Mouse (Mus musculus): Measurements from ENCODE around the gene Fbxo41. TPM values are rescaled to one million over a fixed set of nuclear protein-coding genes. Genes with fewer than 3 reads are reported as not detected.

The Fbxo41 gene
- 11.4 and 11.5 TPM in 2 replicates for polyA plus RNA-seq (2015; fragmentation: Nextera tagmentation; extraction: Ambion mirVana)

DNA sequence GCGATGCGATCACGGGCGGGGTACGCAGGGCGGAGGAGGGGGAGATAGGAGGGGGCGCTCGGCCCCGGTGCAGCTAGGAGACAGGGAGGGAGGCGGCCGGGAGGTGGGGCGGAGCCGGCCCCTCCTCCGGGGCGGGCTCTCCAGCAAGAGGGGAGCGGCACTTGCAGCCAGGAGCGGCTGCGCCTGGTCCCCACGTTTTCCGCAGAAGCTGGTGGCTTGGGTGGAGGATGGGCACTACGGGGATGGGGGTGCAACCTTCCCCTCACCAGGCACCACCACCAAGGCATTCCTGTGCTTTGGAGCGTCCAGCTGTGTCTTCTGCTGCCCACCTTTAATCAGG lies at the start of gene Fbxo41:
Gene Fbxo41, minus strand, starts transcription at position 84 of the 340 bp plus-strand sequence.
- peak within 1 kb of the TSS; percentile 87 for H3K27ac ChIP-seq
- no peaks in the 10 kb centered on the region for H3K27me3 ChIP-seq (replicated peaks)
- peak within 1 kb of the TSS; percentile 94 for H3K9ac ChIP-seq
- H3K36me3 ChIP-seq (replicated peaks): no peaks in the 10 kb centered on the region
- peak; percentile 86 for ATAC-seq (replicated peaks)
- whole genome bisulfite sequencing: under 1% methylated on average over 20 of the region's 22 CpGs
- H3K9me3 ChIP-seq: no peaks in the 10 kb centered on the region
- peaks cover 22% of the 10 kb centered on the region for H3K4me1 ChIP-seq
- H3K4me3 ChIP-seq: peak within 1 kb of the TSS; percentile 90
- peak within 1 kb of the TSS; percentile 77 for H3K4me2 ChIP-seq

DNA sequence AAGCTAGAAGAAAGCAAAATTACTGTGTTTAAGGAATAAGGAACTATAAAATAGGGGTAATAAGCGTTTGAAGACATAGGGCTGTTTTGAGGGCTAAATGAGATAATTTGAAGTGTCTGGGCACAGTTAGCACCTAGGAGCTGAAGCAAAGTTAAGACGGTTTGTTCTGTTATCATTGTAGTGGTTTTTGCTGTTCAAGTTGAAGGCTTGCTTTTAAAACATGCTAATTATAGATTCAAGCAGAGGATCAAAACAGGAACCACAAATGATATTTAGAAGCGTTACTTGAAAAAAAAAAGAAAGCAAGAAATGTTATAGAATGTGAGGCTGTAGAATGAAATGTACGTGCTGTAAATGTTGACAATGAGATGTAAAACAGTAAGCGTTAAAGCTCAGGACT lies 44.8 kb upstream of the Fbxo41 start:
- no peaks in the 10 kb centered on the region for H3K9me3 ChIP-seq
- no peaks in the 10 kb centered on the region for H3K36me3 ChIP-seq (replicated peaks)
- H3K4me1 ChIP-seq: no peaks in the 10 kb centered on the region
- H3K4me3 ChIP-seq: no peak overlapping the region
- H3K27me3 ChIP-seq (replicated peaks): no peaks in the 10 kb centered on the region
- no peak overlapping the region for H3K9ac ChIP-seq
- 88% methylated on average over 5 of the region's 5 CpGs for WGBS
- no peak overlapping the region for H3K27ac ChIP-seq
- H3K4me2 ChIP-seq: no peak overlapping the region
- no peak for ATAC-seq (replicated peaks)

- WGBS: 69% methylated on average over 13 of the region's 13 CpGs
- H3K9ac ChIP-seq: no peak overlapping the region
- no peaks in the 10 kb centered on the region for H3K9me3 ChIP-seq
- H3K27ac ChIP-seq: no peak overlapping the region
- H3K4me2 ChIP-seq: no peak overlapping the region
- H3K36me3 ChIP-seq (replicated peaks): no peaks in the 10 kb centered on the region
- no peak for ATAC-seq (replicated peaks)
- no peaks in the 10 kb centered on the region for H3K4me1 ChIP-seq
- H3K4me3 ChIP-seq: no peak overlapping the region
- no peaks in the 10 kb centered on the region for H3K27me3 ChIP-seq (replicated peaks)
Measured at GRCm38 (mm10) chr6:85544251-85544881, 41.6 kb upstream of the Fbxo41 start.

GRCm38 (mm10) chr6:85543351-85544175 lies 40.8 kb upstream of the Fbxo41 start:
- H3K36me3 ChIP-seq (replicated peaks): no peaks in the 10 kb centered on the region
- H3K4me1 ChIP-seq: no peaks in the 10 kb centered on the region
- H3K27me3 ChIP-seq (replicated peaks): no peaks in the 10 kb centered on the region
- no peak for ATAC-seq (replicated peaks)
- H3K9me3 ChIP-seq: no peaks in the 10 kb centered on the region
- H3K4me3 ChIP-seq: no peak overlapping the region
- H3K9ac ChIP-seq: no peak overlapping the region
- H3K27ac ChIP-seq: no peak overlapping the region
- no peak overlapping the region for H3K4me2 ChIP-seq
- 78% methylated on average over 10 of the region's 10 CpGs for WGBS

DNA sequence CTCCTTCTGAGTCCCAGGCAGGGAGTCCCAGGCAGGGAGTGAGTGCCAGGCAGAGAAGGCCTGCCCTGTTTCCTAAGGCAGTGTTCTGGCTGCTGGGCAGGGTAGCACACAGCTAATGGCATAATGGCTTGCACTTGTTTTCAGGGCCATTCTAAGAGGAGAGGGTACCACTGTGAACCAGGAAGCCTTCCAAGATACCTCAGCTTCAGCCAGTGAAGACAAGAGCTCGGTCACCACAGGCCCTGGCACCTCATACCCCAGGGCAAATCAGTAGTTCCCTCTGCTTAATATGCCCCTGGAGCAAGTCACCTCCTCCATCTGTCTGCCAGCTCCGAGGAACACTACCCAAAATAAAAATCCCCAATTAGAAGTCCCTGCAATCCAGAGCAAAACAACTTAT lies 20.0 kb upstream of the Fbxo41 start:
- peaks cover 9% of the 10 kb centered on the region for H3K4me1 ChIP-seq
- H3K9me3 ChIP-seq: no peaks in the 10 kb centered on the region
- no peaks in the 10 kb centered on the region for H3K27me3 ChIP-seq (replicated peaks)
- no peaks in the 10 kb centered on the region for H3K36me3 ChIP-seq (replicated peaks)
- H3K27ac ChIP-seq: no peak overlapping the region
- ATAC-seq (replicated peaks): no peak
- no peak overlapping the region for H3K4me3 ChIP-seq
- no peak overlapping the region for H3K4me2 ChIP-seq
- WGBS: 73% methylated on average over 2 of the region's 2 CpGs
- H3K9ac ChIP-seq: no peak overlapping the region

DNA sequence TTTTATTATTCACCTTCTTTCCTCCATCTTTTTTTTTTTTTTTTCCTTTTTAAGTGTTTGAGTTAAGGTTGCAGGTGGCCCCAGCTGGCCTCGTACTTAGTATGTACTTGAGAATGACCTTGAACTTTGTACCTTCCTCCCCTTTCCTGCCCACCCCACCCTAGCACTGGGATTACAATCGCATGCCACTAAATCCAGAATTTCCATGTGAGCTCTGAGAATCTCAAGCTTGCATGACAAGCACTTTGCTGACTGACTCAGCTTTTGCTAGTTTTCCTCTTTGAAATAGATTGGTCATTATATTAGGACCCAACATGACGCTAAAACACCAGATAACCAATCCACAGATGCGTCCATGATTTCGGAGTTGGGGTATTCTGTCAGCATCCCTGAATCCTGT lies 19.2 kb upstream of the Fbxo41 start:
- no peak overlapping the region for H3K4me2 ChIP-seq
- WGBS: 90% methylated on average over 5 of the region's 5 CpGs

DNA sequence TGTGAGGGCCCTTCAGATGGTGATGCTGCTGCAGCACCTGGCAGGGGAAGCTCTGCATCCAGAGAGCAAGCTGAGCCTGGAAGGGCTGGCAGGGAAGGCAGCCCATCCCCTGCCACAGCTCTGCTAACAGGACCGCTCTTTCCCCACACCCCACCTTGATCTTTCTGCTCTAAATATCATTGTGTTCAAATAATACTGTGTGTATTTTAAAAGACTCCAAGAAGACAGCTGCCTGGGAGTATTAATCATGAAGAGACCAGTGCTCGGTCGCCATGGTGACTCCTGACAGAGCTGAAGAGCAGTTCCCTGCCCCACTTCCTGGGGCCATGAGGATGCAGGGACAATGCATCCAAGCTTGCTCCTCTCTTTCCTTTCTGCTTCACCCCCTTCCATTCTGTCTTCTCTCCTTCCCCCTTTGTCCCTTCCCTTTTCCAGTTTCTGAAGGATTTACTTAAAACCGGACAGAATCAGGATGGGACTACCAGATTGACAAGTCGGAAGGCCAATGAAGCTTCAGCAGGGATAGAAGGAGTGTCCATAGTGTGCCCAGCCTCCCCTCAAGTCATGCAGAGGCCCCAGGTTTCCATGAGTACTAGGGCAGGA lies 15.4 kb upstream of the Fbxo41 start:
- Histone ChIP-seq H3K9me3 (no peaks in the 10 kb centered on the region), H3K4me1 (peaks cover 21% of the 10 kb centered on the region), H3K27me3 (replicated peaks) (peaks cover 24% of the 10 kb centered on the region), H3K4me2 (peak overlapping the region; percentile 28), H3K9ac (no peak overlapping the region), H3K27ac (peak overlapping the region; percentile 80), H3K4me3 (no peak overlapping the region), H3K36me3 (replicated peaks) (no peaks in the 10 kb centered on the region)
- 21% methylated on average over 5 of the region's 5 CpGs for WGBS
- ATAC-seq (replicated peaks): peak; percentile 82

More for the DNA sequence above, 19.2 kb upstream of the Fbxo41 start:
- Histone ChIP-seq H3K4me1 (peaks cover 12% of the 10 kb centered on the region), H3K9me3 (no peaks in the 10 kb centered on the region), H3K36me3 (replicated peaks) (no peaks in the 10 kb centered on the region), H3K27ac (no peak overlapping the region), H3K4me3 (no peak overlapping the region), H3K9ac (no peak overlapping the region), H3K27me3 (replicated peaks) (no peaks in the 10 kb centered on the region)
- no peak for ATAC-seq (replicated peaks)

- Histone ChIP-seq H3K4me3 (no peak overlapping the region), H3K4me2 (no peak overlapping the region), H3K9ac (no peak overlapping the region), H3K36me3 (replicated peaks) (no peaks in the 10 kb centered on the region), H3K4me1 (peaks cover 42% of the 10 kb centered on the region), H3K27me3 (replicated peaks) (peaks cover 47% of the 10 kb centered on the region), H3K9me3 (no peaks in the 10 kb centered on the region), H3K27ac (no peak overlapping the region)
- ATAC-seq (replicated peaks): no peak
- WGBS: 73% methylated on average over 4 of the region's 4 CpGs
Measured at GRCm38 (mm10) chr6:85515941-85516340, 13.1 kb upstream of the Fbxo41 start.

- peak; percentile 67 for ATAC-seq (replicated peaks)
- peak within 1 kb of the TSS; percentile 48 for H3K4me3 ChIP-seq
- H3K27me3 ChIP-seq (replicated peaks): peaks cover 60% of the 10 kb centered on the region
- no peaks in the 10 kb centered on the region for H3K9me3 ChIP-seq
- peaks cover 39% of the 10 kb centered on the region for H3K4me1 ChIP-seq
- under 1% methylated on average over 38 of the region's 38 CpGs for WGBS
- no peak within 1 kb of the TSS for H3K27ac ChIP-seq
- no peaks in the 10 kb centered on the region for H3K36me3 ChIP-seq (replicated peaks)
- peak within 1 kb of the TSS; percentile 34 for H3K9ac ChIP-seq
- H3K4me2 ChIP-seq: peak within 1 kb of the TSS; percentile 94
Measured at GRCm38 (mm10) chr6:85513531-85513910, 10.7 kb upstream of the Fbxo41 start, which contains the start of gene Egr4. Gene Egr4, minus strand, starts transcription at chr6:85513589.

GRCm38 (mm10) chr6:85512577-85513530 lies 10.1 kb upstream of the Fbxo41 start:
- H3K4me3 ChIP-seq: peak overlapping the region; percentile 48
- H3K9me3 ChIP-seq: no peaks in the 10 kb centered on the region
- WGBS: under 1% methylated on average over 77 of the region's 90 CpGs
- peak overlapping the region; percentile 34; the same call in 1 of the 2 replicates for H3K9ac ChIP-seq
- peak overlapping the region; percentile 94 for H3K4me2 ChIP-seq
- H3K36me3 ChIP-seq (replicated peaks): no peaks in the 10 kb centered on the region
- peaks cover 32% of the 10 kb centered on the region for H3K4me1 ChIP-seq
- H3K27ac ChIP-seq: no peak overlapping the region
- H3K27me3 ChIP-seq (replicated peaks): peaks cover 60% of the 10 kb centered on the region
- ATAC-seq (replicated peaks): peak; percentile 32

- H3K9ac ChIP-seq: no peak overlapping the region
- peaks cover 30% of the 10 kb centered on the region for H3K4me1 ChIP-seq
- peak overlapping the region; percentile 48 for H3K4me3 ChIP-seq
- no peak overlapping the region for H3K27ac ChIP-seq
- H3K4me2 ChIP-seq: peak overlapping the region; percentile 94
- no peak for ATAC-seq (replicated peaks)
- WGBS: 2% methylated on average over 32 of the region's 36 CpGs
- H3K9me3 ChIP-seq: no peaks in the 10 kb centered on the region
- peaks cover 60% of the 10 kb centered on the region for H3K27me3 ChIP-seq (replicated peaks)
- H3K36me3 ChIP-seq (replicated peaks): no peaks in the 10 kb centered on the region
Measured at GRCm38 (mm10) chr6:85512056-85512440, 9.3 kb upstream of the Fbxo41 start.

All from midbrain, embryonic 15.5 days (tissue).